In the genomic region with DNA sequence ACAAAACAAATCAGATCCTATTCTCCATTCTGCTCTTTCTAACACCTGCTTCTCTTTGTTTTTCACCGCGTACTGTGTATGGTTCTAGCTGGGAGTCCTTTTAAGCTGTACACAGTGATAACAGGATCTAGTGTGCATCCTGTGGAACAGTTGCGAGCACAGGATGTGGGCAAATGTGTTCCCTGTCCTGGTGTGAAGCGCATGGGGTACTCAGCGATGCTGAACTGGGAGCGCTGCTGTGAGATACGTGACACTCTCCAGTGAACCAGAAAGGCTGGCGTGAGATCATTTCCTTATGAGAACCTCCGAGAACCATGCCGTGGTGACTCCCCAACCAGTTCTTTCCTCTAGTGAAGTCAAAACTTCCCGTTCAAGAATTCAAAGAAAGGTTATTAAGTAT, we compare ENCODE assay signal across 11 mouse cellular contexts.
DNase-seq lines count a peak whose midpoint lies in the region; ATAC-seq and TF ChIP-seq lines count a peak whose summit lies in the region.
"Had no signal": no experiment of that assay in that cellular context is flagged by ENCODE, and none has a peak within 500 bp of the region (broad histone marks: within the 10 kb centered on the region; RNA-seq: fewer than 3 reads in every experiment).

No protein-coding gene starts in this region.

- ATAC-seq in intestine, postnatal 0 days = no peak
- no peak for ATAC-seq in intestine, embryonic 15.5 days
- ATAC-seq in Patski = peak; percentile 64
- ATAC-seq: forebrain, postnatal 0 days had no signal

- no peaks in the 10 kb centered on the region for H3K9me3 ChIP-seq in intestine, postnatal 0 days (ENCODE audit: control insufficient read depth)
- H3K9me3 ChIP-seq in intestine, embryonic 15.5 days = no peaks in the 10 kb centered on the region

- no peaks in the 10 kb centered on the region for H3K4me1 ChIP-seq in intestine, postnatal 0 days (replicated peaks; ENCODE audit: control insufficient read depth, insufficient read depth, low read length)
- no peaks in the 10 kb centered on the region for H3K4me1 ChIP-seq in intestine, embryonic 15.5 days (replicated peaks)

- WGBS in intestine, postnatal 0 days = 81% methylated on average over 11 of the region's 11 CpGs
- WGBS in intestine, embryonic 15.5 days = 81% methylated on average over 11 of the region's 11 CpGs

- DNase-seq in Patski (ENCODE audit: low read depth, low spot score) (peak; percentile 33), liver (peak; percentile 38)
- peak; percentile 88 for DNase-seq in splenic B cell, adult 2 months (ENCODE audit: low read depth, low spot score)
- no peak for DNase-seq in yolk sac, embryonic 10.5 days (ENCODE audit: low spot score)
- DNase-seq in gastrocnemius, postnatal 10 days = no peak
- no peak for DNase-seq in left cerebral cortex, adult 11 months (ENCODE audit: low spot score)
- DNase-seq: cerebellum, adult 11 months; forebrain, postnatal 0 days; kidney, adult 8-10 months had no signal

- no peaks in the 10 kb centered on the region for H3K27me3 ChIP-seq in intestine, postnatal 0 days (replicated peaks; ENCODE audit: control insufficient read depth, insufficient read depth, low read length)
- H3K27me3 ChIP-seq in intestine, embryonic 15.5 days (replicated peaks) = no peaks in the 10 kb centered on the region
- H3K27me3 ChIP-seq in Patski = no peaks in the 10 kb centered on the region
- no peaks in the 10 kb centered on the region for H3K27me3 ChIP-seq in splenic B cell, adult 2 months (ENCODE audit: control insufficient read depth, insufficient read depth, low read length, poor library complexity, severe bottlenecking)

- H3K27ac ChIP-seq in intestine, postnatal 0 days (ENCODE audit: low read depth, low read length) = no peak overlapping the region
- no peak overlapping the region for H3K27ac ChIP-seq in intestine, embryonic 15.5 days

- H3K4me3 ChIP-seq in intestine, postnatal 0 days (ENCODE audit: low read depth, low read length) = no peak overlapping the region
- H3K4me3 ChIP-seq in intestine, embryonic 15.5 days (replicated peaks) = no peak overlapping the region

- no peaks in the 10 kb centered on the region for H3K36me3 ChIP-seq in intestine, postnatal 0 days (ENCODE audit: control insufficient read depth, insufficient read depth)
- H3K36me3 ChIP-seq in intestine, embryonic 15.5 days = no peaks in the 10 kb centered on the region
- no peaks in the 10 kb centered on the region for H3K36me3 ChIP-seq in splenic B cell, adult 2 months (ENCODE audit: control insufficient read depth, insufficient read depth, low read length, poor library complexity, severe bottlenecking)

- POLR2A ChIA-PET in Patski (lab: Charles Lee) = no interaction called here

- TF ChIP-seq CTCF in intestine, postnatal 0 days (IDR thresholded peaks at IDR 0.05; ENCODE audit: low read depth) = no peak
- TF ChIP-seq CTCF in Patski (IDR thresholded peaks at IDR 0.05) = no peak

- CTCF ChIA-PET in Patski (lab: Charles Lee) = no interaction called here

- 0 out of 2 replicates have a peak overlapping the region, but pooled peaks have one; percentile 1 for H3K4me2 ChIP-seq in intestine, postnatal 0 days (replicated peaks; ENCODE audit: low read depth)
- H3K4me2 ChIP-seq in intestine, embryonic 15.5 days (replicated peaks) = no peak overlapping the region

- in situ Hi-C loops in Patski (cut with MboI; ENCODE audit: low pct_unique_long_range_greater_than_20kb) = no loop called here

- no peak overlapping the region for H3K9ac ChIP-seq in intestine, postnatal 0 days (ENCODE audit: low read depth, low read length)
- no peak overlapping the region for H3K9ac ChIP-seq in intestine, embryonic 15.5 days
- H3K9ac ChIP-seq: forebrain, postnatal 0 days had no signal

Comparison
In these comparisons a context has a peak if more than half of its experiments do, and no peak if none do; other contexts are left out.
1. DNase-seq: peak in Patski (single experiment), liver (single experiment) and splenic B cell, adult 2 months (single experiment); none in yolk sac, embryonic 10.5 days (single experiment), gastrocnemius, postnatal 10 days (single experiment) and left cerebral cortex, adult 11 months (single experiment).